Mouse (Mus musculus): ENCODE data around the gene Kcnh3. TPM values are rescaled to one million over a fixed set of nuclear protein-coding genes. Genes with fewer than 3 reads are reported as not detected.
"Not testable (repeated sequence)": the region's sequence is repeated elsewhere in the genome, so short reads cannot be mapped to it uniquely, and the experiment has no call there.

Kcnh3 gene
- polyA plus RNA-seq, 1 experiment from 2014 or later, result 0.44 TPM

DNA sequence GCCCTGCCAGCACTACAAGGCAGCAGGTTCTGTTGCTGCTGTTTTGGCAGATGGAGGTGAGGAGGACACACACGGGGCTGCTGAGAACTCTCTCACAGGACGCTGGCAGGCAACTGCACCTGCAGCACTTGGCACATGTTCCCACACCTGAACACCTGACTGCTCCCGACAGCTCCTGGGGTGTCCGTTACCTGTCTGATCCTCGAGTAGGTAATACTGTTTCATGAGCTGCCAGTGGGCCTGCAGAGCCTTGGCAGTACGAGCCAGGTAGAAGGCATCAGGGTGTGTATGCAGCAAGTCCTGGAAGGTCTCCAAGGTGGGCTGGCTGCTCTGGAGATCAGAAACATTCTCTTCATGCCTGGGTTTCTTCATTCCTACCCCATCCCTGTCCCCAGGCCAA is 22.1 kb downstream of the Kcnh3 start:
- not testable (repeated sequence) for H3K9ac ChIP-seq; H3K27me3 ChIP-seq; ATAC-seq (replicated peaks; ENCODE audit: low FRiP score); H3K27ac ChIP-seq; H3K9me3 ChIP-seq (replicated peaks); H3K4me3 ChIP-seq (replicated peaks); H3K4me2 ChIP-seq
- Histone ChIP-seq H3K4me1 (peaks cover 28% of the 10 kb centered on the region), H3K36me3 (peaks cover 73% of the 10 kb centered on the region)
- WGBS, result 89% methylated on average over 6 of the region's 6 CpGs

DNA sequence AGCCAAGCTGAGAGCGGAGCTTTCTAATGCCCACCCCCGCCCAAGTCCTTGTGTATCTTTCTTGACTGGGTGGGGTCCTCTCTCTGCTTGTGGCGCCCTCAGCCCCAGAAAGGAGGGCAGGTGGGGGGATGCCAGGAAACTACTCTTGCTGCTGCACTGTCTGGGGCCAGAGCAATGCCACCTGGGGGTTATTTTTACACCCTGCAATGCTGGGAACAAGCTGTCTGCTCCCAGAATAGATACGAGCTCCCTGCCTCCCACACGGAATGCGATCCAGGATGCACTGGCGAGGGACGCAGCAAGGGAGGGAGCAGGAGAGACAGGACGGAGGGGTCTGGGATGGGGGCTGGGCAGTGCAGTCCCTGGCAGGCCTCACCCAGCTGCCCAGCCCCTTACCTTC is 24.3 kb downstream of the Kcnh3 start:
- Histone ChIP-seq H3K9me3 (replicated peaks) (no peaks in the 10 kb centered on the region), H3K27me3 (no peaks in the 10 kb centered on the region), H3K4me3 (replicated peaks) (no peak overlapping the region), H3K27ac (peak overlapping the region; percentile 66), H3K4me2 (peak overlapping the region; percentile 21; the same call in 1 of the 2 replicates), H3K36me3 (peaks cover 54% of the 10 kb centered on the region), H3K4me1 (peaks cover 41% of the 10 kb centered on the region), H3K9ac (0 out of 2 replicates have a peak overlapping the region, but pooled peaks have one; percentile 17)
- WGBS, result 45% methylated on average over 9 of the region's 9 CpGs
- ATAC-seq (replicated peaks; ENCODE audit: low FRiP score), result peak; percentile 13; the same call in 1 of the 2 replicates

DNA sequence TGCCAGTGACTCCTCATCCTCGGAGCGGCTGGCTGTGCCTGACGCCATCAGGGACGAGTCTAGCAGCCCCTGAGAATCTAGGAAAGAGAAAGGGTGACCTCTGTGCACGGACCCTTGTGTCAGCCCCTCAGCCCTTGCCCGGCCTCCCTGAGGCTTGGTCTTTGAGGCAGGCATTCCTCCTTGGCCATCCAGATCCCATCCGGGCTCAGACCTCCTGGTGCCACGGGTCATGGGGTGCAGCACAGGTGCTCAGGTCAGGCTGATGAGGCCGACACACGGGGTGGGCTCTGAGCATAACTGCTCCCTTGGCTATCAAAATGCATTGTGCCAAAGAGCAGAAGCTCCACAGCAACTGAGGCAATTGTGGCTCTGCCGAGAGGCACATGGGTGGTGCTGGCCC is 25.3 kb downstream of the Kcnh3 start:
- Histone ChIP-seq H3K4me1 (peaks cover 46% of the 10 kb centered on the region), H3K4me2 (0 out of 2 replicates have a peak overlapping the region, but pooled peaks have one; percentile 21), H3K36me3 (peaks cover 44% of the 10 kb centered on the region), H3K9me3 (replicated peaks) (no peaks in the 10 kb centered on the region), H3K27me3 (no peaks in the 10 kb centered on the region), H3K4me3 (replicated peaks) (no peak overlapping the region), H3K9ac (no peak overlapping the region), H3K27ac (peak overlapping the region; percentile 66)
- 87% methylated on average over 11 of the region's 11 CpGs for WGBS
- no peak for ATAC-seq (replicated peaks; ENCODE audit: low FRiP score)

DNA sequence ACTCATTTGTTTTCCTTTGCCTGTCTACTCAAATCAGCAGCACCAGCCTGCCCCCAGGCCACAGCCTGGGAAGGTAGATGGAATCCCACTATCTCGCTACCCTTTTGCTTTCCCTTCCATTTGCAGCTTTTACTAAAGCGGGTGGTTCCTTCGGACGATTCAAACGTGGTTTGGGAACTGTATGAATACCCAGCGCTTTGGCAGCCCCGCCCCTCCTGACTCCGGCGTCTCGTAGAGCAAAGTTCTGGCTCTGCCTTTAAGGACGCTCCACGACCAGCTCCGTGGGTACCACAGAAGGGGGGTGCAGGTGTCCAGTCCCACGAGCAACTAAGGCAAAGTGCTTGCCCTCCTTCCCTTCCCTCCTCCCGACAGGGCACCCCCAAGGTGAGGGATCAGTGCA is 26.4 kb downstream of the Kcnh3 start:
- Histone ChIP-seq H3K4me3 (replicated peaks) (peak overlapping the region; percentile 75), H3K27ac (peak overlapping the region; percentile 41; the same call in 1 of the 2 replicates), H3K4me2 (peak overlapping the region; percentile 80), H3K9ac (peak overlapping the region; percentile 65), H3K36me3 (peaks cover 32% of the 10 kb centered on the region), H3K4me1 (peaks cover 46% of the 10 kb centered on the region)
- under 1% methylated on average over 14 of the region's 15 CpGs for WGBS
- H3K9me3 ChIP-seq (replicated peaks); H3K27me3 ChIP-seq: not testable (repeated sequence)
- ATAC-seq (replicated peaks; ENCODE audit: low FRiP score), result peak; percentile 11; the same call in 1 of the 2 replicates

DNA sequence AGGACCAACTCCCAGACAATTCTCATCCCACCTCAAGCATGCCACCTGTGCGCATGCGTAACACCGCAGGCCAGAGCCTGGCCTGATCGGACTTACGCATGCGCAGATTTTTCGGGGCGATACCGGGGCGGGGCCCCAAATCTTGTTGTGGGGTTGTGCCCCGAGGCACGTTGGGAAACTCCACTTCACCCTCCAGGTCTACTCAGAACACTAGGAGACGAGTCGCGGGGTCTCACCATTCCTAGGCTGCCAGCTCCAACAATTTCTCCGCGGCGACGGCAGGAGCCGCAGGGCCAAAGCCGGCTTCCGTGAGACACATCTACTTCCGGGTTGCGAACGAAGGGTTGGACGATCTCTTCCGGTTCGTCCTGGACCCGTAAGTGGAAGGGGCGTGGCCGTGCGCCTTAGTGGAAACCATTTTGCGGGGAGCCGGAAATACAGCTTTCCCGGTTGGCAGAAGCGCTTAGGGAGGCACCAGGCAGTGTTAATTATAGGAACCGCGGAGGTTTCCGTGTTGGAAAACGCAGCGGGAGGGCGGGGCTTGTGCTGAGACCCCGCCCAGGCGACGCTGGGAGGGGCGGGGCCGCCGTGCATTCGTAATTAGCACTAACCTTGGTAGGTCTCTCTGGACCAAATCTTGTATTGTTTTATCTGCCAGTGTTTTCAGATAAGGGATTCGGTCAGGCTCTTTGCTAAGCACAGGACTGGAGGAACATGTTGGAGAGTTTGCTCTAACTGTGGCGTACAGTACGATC is 27.1 kb downstream of the Kcnh3 start, which contains the start of gene Mcrs1:
Mcrs1 (minus strand) TSS at position 336 of the 755 bp plus-strand sequence.
- peaks cover 25% of the 10 kb centered on the region for H3K36me3 ChIP-seq
- H3K4me2 ChIP-seq, result peak within 1 kb of the TSS; percentile 80
- peak; percentile 93 for ATAC-seq (replicated peaks; ENCODE audit: low FRiP score)
- H3K9ac ChIP-seq, result peak within 1 kb of the TSS; percentile 65
- peaks cover 46% of the 10 kb centered on the region for H3K4me1 ChIP-seq
- H3K9me3 ChIP-seq (replicated peaks), result no peaks in the 10 kb centered on the region
- peak within 1 kb of the TSS; percentile 99 for H3K27ac ChIP-seq
- H3K4me3 ChIP-seq (replicated peaks), result peak within 1 kb of the TSS; percentile 75
- no peaks in the 10 kb centered on the region for H3K27me3 ChIP-seq
- WGBS, result under 1% methylated on average over 52 of the region's 52 CpGs

DNA sequence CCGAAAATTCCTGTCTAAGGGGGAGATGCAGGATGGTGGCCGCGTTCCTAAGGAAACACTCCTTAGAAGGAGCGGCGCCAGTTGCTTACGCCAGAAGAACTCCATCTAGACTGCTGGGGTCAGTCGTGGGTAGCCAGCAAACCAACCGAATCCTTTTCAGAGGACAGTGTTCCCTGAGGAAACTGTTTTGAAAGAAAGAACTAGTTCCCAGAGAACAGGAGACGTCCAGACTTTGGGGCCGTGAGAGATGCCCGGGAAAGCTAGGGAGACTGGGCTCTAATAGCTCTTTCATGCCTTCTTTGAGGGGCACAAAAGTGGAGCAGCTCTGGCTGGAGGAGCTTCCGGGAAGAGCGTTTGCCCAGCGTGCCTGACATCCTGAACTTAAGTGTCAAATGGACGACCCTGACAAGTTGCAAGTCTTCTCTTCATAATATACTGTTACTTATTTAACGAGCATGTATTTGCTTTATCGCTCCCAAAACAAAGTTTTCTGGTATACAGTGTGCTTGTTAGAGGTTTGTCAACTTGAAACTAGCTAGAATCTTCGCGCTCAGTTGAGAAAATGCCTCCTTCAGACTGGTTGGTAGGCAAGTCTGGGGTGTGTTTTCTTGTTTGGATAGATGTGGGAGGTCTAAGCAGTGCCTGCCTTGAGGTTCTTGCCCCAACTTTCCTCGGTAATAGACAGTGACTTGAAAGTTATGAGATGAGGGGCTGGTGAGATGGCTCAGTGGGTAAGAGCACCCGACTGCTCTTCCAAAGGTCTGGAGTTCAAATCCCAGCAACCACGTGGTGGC is 27.9 kb downstream of the Kcnh3 start:
- H3K27ac ChIP-seq, result peak overlapping the region; percentile 99
- H3K36me3 ChIP-seq, result peaks cover 18% of the 10 kb centered on the region
- ATAC-seq (replicated peaks; ENCODE audit: low FRiP score), result peak; percentile 54
- peak overlapping the region; percentile 80 for H3K4me2 ChIP-seq
- 2% methylated on average over 22 of the region's 22 CpGs for WGBS
- peak overlapping the region; percentile 65 for H3K9ac ChIP-seq
- peaks cover 53% of the 10 kb centered on the region for H3K4me1 ChIP-seq
- peak overlapping the region; percentile 75 for H3K4me3 ChIP-seq (replicated peaks)
- H3K9me3 ChIP-seq (replicated peaks), result no peaks in the 10 kb centered on the region
- no peaks in the 10 kb centered on the region for H3K27me3 ChIP-seq

DNA sequence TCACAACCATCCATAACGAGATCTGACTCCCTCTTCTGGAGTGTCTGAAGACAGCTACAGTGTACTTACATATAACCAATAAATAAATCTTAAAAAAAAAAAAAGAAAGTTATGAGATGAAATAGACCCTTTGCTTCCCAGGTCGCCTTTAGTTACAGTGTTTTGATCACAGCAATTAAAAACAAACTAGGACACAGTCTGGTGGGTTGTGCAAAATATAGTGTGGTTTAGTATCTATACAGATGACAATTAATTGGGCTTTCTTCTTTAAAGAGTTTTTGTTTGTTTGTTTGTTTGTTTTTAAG is 28.5 kb downstream of the Kcnh3 start:
- 39% methylated on average over 2 of the region's 2 CpGs for WGBS
- H3K27me3 ChIP-seq; ATAC-seq (replicated peaks; ENCODE audit: low FRiP score); H3K9me3 ChIP-seq (replicated peaks); H3K9ac ChIP-seq: not testable (repeated sequence)
- Histone ChIP-seq H3K4me2 (peak overlapping the region; percentile 80), H3K4me1 (peaks cover 55% of the 10 kb centered on the region), H3K36me3 (peaks cover 12% of the 10 kb centered on the region), H3K4me3 (replicated peaks) (peak overlapping the region; percentile 75), H3K27ac (peak overlapping the region; percentile 99)

DNA sequence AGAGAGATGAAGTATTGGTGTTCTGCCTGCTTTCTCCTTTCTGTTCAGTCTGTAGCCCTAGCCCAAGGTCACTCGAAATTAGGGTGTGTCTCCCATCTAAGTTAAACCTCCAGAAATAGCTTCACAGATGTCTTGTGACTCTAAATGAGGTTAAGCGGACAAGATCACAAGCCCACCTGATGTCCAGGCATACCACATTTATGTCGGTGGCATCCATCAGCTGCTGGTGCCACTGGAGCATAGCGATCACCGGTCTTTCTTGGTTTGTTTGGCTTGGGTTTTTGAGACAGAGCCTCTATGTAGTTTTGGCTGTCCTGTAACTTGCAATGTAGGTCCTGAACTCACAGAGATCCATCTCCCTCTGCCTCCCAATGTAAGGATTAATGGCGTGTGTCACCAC is 29.1 kb downstream of the Kcnh3 start:
- Histone ChIP-seq H3K4me1 (peaks cover 49% of the 10 kb centered on the region), H3K27ac (0 out of 2 replicates have a peak overlapping the region, but pooled peaks have one; percentile 99), H3K27me3 (no peaks in the 10 kb centered on the region), H3K9ac (no peak overlapping the region), H3K9me3 (replicated peaks) (no peaks in the 10 kb centered on the region), H3K4me2 (no peak overlapping the region), H3K36me3 (peaks cover 6% of the 10 kb centered on the region), H3K4me3 (replicated peaks) (no peak overlapping the region)
- 65% methylated on average over 6 of the region's 6 CpGs for WGBS
- ATAC-seq (replicated peaks; ENCODE audit: low FRiP score), result no peak

DNA sequence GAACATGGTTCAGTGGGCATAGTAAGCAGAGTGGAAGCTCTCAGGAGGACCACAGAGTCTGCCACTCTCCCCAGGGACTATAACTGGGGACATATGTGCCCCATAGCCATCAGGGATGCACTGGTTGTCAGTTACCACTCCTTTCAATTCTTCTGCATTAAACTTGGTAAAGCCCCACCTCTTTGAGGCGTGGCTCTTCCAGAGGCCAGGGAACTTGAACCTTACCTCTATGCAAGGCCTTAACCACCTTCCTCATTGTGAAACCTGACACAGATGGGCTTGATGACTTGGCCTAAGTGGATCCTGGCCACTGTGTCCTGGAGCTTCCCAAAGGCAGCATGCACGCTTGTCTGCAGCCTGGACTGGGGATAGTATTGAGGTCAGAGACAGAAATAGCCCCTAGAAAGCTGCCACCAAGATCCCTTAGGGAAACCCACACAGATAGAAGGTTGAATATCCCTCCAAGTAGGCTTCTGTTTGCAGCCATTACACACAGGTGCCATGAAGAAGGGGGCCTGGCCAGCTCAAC is 29.9 kb downstream of the Kcnh3 start:
- WGBS, result 69% methylated on average over 2 of the region's 2 CpGs
- no peak overlapping the region for H3K4me2 ChIP-seq
- no peak overlapping the region for H3K4me3 ChIP-seq (replicated peaks)
- 0 out of 2 replicates have a peak overlapping the region, but pooled peaks have one; percentile 15 for H3K27ac ChIP-seq
- no peaks in the 10 kb centered on the region for H3K36me3 ChIP-seq
- no peaks in the 10 kb centered on the region for H3K27me3 ChIP-seq
- no peaks in the 10 kb centered on the region for H3K9me3 ChIP-seq (replicated peaks)
- peaks cover 42% of the 10 kb centered on the region for H3K4me1 ChIP-seq
- no peak overlapping the region for H3K9ac ChIP-seq
- ATAC-seq (replicated peaks; ENCODE audit: low FRiP score), result no peak

DNA sequence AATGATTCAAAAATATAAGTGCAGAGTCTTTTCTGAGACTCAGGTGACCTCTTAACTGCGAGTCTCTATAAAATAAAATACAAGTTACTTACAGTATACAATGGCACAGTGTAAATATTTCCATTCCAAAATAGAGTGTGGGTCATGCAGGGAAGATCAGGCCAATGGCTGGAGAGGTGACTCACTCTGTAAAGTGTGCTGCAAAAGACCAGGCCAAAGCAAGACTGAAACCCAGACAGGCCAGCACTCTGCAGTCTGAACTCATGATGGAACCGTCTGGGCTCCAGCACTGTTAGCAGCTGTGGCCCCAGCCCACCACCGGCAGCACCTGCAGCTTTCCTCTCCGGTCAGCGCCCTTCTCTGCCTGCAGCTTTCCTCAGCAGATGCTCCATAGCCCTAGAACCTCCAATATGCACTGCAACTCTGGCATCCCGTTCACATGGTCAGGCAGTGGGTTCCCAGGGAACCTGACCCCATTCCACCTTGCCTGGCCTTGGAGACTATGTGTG is 30.6 kb downstream of the Kcnh3 start:
- no peak for ATAC-seq (replicated peaks; ENCODE audit: low FRiP score)
- H3K9ac ChIP-seq, result no peak overlapping the region
- WGBS, result 90% methylated on average over 6 of the region's 6 CpGs
- H3K27ac ChIP-seq, result no peak overlapping the region
- H3K4me3 ChIP-seq (replicated peaks), result no peak overlapping the region
- no peaks in the 10 kb centered on the region for H3K9me3 ChIP-seq (replicated peaks)
- H3K36me3 ChIP-seq, result no peaks in the 10 kb centered on the region
- peaks cover 38% of the 10 kb centered on the region for H3K4me1 ChIP-seq
- H3K4me2 ChIP-seq, result no peak overlapping the region
- H3K27me3 ChIP-seq, result no peaks in the 10 kb centered on the region

DNA sequence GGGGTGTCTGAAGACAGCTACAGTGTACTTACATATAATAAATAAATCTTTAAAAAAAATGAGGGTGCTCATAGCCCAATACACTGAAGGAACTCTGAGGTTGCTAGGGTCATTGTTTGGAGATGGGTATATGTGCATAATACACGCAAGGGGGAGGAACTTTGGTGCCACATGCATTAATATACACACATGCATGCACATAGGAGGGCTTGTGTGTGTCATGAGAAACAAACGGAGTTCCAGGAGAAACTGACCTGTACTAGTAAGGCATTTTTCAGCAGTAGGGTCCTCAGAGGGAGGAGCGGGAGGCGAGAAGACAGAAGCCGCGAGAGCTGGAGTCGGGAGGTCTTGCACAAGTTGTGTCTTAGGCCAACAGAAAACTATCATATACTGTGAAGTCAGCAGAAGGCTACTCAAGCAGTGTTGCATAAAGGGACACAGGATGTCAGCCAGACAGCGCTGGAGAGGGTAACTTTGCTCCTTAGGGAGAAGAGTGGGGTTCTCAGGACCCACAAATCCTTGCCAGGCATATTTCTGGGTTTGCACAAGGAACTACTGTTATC is 34.6 kb downstream of the Kcnh3 start:
- Histone ChIP-seq H3K9me3 (replicated peaks) (no peaks in the 10 kb centered on the region), H3K27ac (peak overlapping the region; percentile 61), H3K4me3 (replicated peaks) (peak overlapping the region; percentile 17), H3K36me3 (no peaks in the 10 kb centered on the region), H3K4me2 (peak overlapping the region; percentile 55), H3K27me3 (no peaks in the 10 kb centered on the region), H3K4me1 (peaks cover 28% of the 10 kb centered on the region), H3K9ac (no peak overlapping the region)
- ATAC-seq (replicated peaks; ENCODE audit: low FRiP score), result peak; percentile 74
- WGBS, result 53% methylated on average over 8 of the region's 8 CpGs
